Mouse (Mus musculus) inflammation-experienced regulatory T-cells, adult 16 weeks (primary cell): ENCODE measurements around the gene Lmcd1. TPM values are rescaled to one million over a fixed set of nuclear protein-coding genes. Genes with fewer than 3 reads are reported as not detected.

Source experiments
- polyA plus RNA-seq: library from polyadenylated mRNA; unstranded; fragments of 100-300 nt; shearing (Covaris generic); gene quantifications from one replicate; pipeline ENCODE4 v1.2.1, GENCODE M21; 2017

The Lmcd1 gene
- polyA plus RNA-seq = not detected

GRCm38 (mm10) chr6:112273501-112274205 lies at the start of gene Lmcd1:
Gene Lmcd1, plus strand, starts transcription at chr6:112273758.

Other genes with a start within 250 kb of the Lmcd1 start
- gene Ssu2, start 114.3 kb downstream of the Lmcd1 start, polyA plus RNA-seq = not detected
- gene Cav3, start 185.7 kb downstream of the Lmcd1 start, polyA plus RNA-seq = not detected
- not detected for gene Oxtr, start 216.2 kb downstream of the Lmcd1 start, polyA plus RNA-seq